Mouse (Mus musculus) 3T3-L1 (cell line): Measurements from ENCODE around the gene Olfr718-ps1.
"Not testable (repeated sequence)": the region's sequence is repeated elsewhere in the genome, so short reads cannot be mapped to it uniquely, and the experiment has no call there.

ENCODE experiments used
- DNase-seq: peaks from one replicate; pipeline ENCODE4 v3.0.0-alpha.2; 2015; ENCODE audit warnings: low read depth, low spot score

Olfr718-ps1 gene

GRCm38 (mm10) chr5:143147481-143147880 is at the start of gene Olfr718-ps1:
Gene Olfr718-ps1 (minus strand): TSS chr5:143147581.
- DNase-seq = no peak

DNA sequence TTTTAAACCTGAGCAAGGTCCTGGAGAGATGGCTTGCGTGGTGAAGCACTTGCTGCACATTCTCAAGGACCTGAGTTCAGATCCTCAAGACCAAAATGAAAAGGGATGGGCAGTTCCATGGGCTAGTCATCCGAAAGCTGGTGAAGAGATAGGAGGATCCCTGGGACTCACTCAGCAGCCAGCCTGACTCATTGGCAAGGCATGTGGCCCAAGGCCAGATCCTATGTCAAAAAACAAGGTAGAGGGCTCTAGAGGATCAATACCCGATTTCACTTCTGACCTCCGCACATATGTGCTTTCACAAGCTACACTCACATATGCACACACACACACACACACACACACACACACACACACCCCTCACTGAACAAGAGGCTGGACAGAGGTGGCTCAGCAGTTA is 49.1 kb upstream of the Olfr718-ps1 start:
- DNase-seq = peak; percentile 65

DNA sequence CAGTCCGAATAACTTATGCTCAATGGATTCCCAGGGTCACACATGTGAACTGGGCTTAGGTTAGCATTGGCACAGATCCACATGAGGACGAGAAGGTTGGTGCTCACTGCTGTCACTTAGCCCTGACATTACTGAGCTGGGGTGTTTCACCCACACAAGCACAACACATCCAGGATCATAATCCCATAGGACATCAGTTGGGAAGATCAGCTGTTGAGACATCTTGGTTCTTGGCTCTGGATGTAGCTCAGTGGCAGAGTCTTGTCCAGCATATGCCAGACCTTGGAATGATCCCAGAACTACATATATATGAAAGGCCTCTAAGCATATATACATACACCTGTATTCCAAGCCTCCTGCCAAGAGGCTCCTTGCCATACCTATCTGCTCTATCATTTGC is 47.8 kb upstream of the Olfr718-ps1 start:
- no peak for DNase-seq

DNA sequence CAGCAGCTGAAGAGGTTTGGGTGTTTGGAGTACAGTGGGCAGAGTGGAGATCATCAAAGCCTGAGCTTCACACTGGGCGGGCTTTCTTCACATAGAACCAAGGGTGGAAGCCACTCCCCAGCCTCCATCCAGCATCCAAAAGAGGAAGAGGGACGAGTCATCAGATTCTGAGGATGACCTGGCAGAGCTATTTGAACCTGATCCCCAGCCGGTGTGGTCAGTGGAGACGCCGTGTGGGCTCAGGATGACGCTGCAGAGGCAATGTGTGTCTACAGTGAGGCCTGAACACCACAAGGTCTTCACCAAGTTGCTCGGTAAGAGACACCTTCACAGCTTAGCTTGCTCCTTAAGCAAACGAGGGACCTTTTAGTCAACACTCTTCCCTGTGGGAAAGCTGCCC is 47.4 kb upstream of the Olfr718-ps1 start:
- DNase-seq = peak; percentile 69

DNA sequence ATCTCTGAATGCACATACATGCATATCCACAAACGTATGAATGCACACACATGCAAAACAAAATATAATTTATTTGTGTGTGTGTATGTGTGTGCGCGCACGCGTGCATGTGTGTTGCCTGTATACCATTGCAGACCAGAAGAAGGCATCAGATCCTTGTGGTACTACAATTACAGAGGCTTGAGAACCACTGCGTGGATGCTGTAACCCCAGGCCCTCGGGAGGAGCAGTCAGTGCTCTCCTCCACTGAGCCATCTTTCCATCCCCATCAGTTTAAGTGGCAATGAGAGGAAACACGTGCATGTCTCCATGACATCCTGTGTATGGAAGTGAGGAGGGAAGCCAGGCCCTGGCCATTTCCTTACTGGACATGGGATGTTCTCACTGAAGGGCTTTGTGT is 45.4 kb upstream of the Olfr718-ps1 start:
- no peak for DNase-seq

DNA sequence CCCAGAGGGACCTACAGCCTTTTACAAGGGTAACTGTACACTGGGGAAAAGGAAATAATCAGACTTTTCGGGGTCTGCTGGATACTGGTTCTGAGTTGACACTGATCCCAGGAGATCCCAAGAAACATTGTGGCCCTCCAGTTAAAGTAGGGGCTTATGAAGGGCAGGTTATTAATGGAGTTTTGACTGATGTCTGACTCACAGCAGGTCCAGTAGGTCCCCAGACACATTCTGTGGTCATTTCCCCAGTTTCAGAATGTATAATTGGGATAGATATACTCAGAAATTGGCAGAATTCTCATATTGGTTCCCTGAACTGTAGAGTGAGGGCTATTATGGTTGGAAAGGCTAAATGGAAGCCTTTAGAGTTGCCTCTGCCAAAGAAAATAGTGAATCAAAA is 40.6 kb upstream of the Olfr718-ps1 start:
- DNase-seq = peak; percentile 52

- DNase-seq = peak; percentile 99
These were observed 33.1 kb upstream of the Olfr718-ps1 start, which contains the start of the genes Rbak and Spdye4b for GRCm38 (mm10) chr5:143180255-143181076. Gene Rbak (minus strand): TSS chr5:143180775. Gene Spdye4b (plus strand): TSS chr5:143181017.

GRCm38 (mm10) chr5:143179179-143179578 is 31.8 kb upstream of the Olfr718-ps1 start:
- DNase-seq = peak; percentile 35

- DNase-seq = peak; percentile 97
These were observed 30.3 kb upstream of the Olfr718-ps1 start for GRCm38 (mm10) chr5:143177541-143178200.

DNA sequence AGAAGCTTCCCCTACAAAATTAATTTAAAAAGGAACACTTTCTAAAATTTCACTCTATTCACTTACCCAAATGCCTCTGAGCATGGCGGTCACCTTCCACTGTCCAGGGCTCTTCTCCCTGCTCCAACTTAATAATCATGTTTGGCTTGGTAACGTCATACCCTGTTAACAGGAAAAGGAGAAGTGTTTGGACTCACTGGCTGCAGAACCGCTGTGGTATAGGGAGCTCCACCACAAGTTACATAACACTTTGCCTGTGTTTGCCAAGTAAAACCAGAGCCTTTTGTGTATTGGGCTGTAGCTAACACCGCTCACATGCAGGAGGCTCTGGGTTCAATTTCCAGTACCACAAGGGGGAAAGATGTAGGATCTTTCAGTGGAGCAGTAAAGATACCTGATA is 28.6 kb upstream of the Olfr718-ps1 start:
- DNase-seq = no peak

- DNase-seq = no peak
These were observed 18.2 kb upstream of the Olfr718-ps1 start for GRCm38 (mm10) chr5:143165508-143166070.

- DNase-seq = peak; percentile 64
These were observed 8.2 kb upstream of the Olfr718-ps1 start for GRCm38 (mm10) chr5:143155534-143155933.

- DNase-seq = no peak
These were observed 6.4 kb upstream of the Olfr718-ps1 start for GRCm38 (mm10) chr5:143153756-143154155.

DNA sequence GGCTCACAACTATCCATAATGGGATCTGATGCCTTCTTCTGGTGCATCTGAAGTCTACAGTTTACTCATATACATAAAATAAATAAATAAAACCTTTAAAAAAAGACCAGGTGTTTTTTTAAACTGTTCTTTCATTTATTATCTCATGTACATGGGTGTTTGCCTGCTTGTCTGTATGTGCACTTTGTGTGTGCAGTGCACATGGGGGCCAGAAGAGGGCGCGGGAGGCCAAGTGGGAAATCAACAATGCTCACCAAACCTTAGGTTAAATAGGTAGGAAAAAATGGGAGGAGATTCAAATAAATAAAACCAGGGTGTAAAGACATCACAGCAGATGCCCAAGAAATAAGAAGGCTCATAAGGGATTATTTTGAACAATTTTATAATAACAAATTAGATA is 2.7 kb upstream of the Olfr718-ps1 start:
- no peak for DNase-seq

- DNase-seq = no peak
These were observed 2.2 kb upstream of the Olfr718-ps1 start for GRCm38 (mm10) chr5:143149536-143149935.

DNA sequence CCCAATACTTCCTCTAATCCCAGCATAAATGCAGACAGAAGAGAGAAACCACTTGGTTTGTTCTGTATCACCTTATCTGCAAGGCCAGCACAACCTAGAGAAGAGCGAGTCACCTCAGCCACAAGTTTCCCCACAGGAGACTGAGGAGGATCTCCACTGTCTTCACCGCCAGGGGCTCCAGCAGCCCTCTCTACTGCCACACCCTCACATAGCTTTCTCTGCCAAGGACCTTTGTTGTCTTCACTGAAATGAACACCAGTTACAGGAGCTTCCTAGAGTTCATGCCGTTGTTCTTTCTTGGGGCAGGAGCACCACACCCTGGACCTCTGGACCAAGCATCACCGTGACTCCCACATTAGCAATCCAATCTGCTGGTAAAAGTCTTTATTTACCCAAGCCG is 1.3 kb upstream of the Olfr718-ps1 start:
- DNase-seq = no peak

DNA sequence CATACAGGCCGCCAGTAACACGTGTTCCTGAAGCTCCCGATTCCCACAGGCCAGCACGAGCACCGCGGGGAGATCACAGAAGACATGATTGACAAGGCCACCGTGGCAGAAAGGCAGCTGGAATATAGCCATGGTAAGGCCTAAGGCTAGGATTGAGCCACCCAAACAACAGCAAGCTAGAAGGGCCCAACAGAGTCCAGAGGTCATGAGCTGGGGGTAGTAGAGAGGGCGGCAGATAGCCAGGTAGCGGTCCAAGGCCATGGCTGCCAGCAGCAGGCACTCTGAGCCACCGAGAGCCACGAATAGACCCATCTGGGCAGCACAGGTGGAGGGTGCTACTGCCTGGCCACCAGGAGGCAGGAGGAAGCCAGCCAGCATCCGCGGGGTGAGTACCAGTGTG is 9.8 kb downstream of the Olfr718-ps1 start:
- no peak for DNase-seq

- peak; percentile 76 for DNase-seq
These were observed 12.3 kb downstream of the Olfr718-ps1 start for GRCm38 (mm10) chr5:143135042-143135441.

- DNase-seq = not testable (repeated sequence)
These were observed 13.0 kb downstream of the Olfr718-ps1 start for GRCm38 (mm10) chr5:143134216-143135010.

- no peak for DNase-seq
These were observed 14.4 kb downstream of the Olfr718-ps1 start for GRCm38 (mm10) chr5:143132935-143133514.

- DNase-seq = peak; percentile 32
These were observed 17.0 kb downstream of the Olfr718-ps1 start for GRCm38 (mm10) chr5:143130342-143130741.
